Mouse (Mus musculus) olfactory bulb, adult 2 months (tissue): ENCODE results near the gene Cercam.
A peak's percentile ranks its signal among the peaks of the same experiment; 100 is the strongest.

Source experiments
- CTCF ChIP-seq: fragments of 200-500 bp; IDR thresholded peaks from 2 replicates; pipeline ENCODE4 v1.5.1; 2012; ENCODE audit warnings: low read depth, mild to moderate bottlenecking, low read length, moderate library complexity; ENCODE audit not compliant: insufficient read depth
- POLR2A ChIP-seq: fragments of 200-500 bp; IDR thresholded peaks from 2 replicates; pipeline ENCODE4 v1.6.1; 2012; ENCODE audit warnings: mild to moderate bottlenecking, low read depth, low read length, moderate library complexity; ENCODE audit not compliant: insufficient read depth

- TF ChIP-seq CTCF (peak; percentile 27; the same call in 1 of the 2 replicates), POLR2A (no peak)
Observed at GRCm38 (mm10) chr2:29858748-29859473, 10.1 kb upstream of the Cercam start.
